15 mouse cellular contexts compared by ENCODE assay signal in the genomic region with DNA sequence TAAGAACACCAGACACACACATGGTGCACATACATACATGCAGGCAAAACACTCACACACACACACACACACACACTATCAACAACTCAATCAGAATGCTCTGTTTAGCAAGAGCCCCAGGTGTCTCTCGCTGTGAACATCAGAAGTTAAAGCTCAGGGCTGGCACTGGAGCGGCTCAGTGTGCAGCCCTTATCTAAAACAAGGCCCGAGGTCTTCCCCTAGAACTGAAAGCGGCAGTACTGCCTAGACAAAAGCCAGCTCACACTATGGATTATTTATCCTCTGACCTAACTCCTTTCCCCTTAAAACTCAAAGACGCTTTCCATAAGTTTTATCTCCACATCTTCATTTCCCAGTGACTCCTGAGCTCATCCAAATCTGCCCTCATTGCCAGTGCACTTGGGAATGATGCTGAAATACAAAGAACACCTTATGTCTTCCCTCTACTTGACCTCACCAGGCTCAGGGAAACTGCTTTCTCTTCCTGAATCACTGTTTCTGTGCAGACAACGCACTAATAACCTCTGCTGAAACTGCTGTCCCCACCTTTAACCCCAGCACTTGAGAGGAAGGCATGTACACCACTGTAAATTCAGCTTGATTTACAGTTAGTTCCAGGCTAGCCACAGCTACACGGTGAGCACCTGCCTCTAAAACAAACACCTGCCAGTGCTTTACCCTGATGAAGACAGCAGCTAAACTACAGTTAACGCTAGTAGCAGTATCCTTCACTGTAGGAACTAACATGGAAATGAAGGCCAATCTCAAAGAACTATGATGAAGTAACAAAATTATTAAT. TPM values are rescaled to one million over a fixed set of nuclear protein-coding genes. Genes with fewer than 3 reads are reported as not detected.
A peak's percentile ranks its signal among the peaks of the same experiment; 100 is the strongest.
DNase-seq lines count a peak whose midpoint lies in the region; ATAC-seq and TF ChIP-seq lines count a peak whose summit lies in the region.
"Had no signal": no experiment of that assay in that cellular context is flagged by ENCODE, and none has a peak within 500 bp of the region (broad histone marks: within the 10 kb centered on the region; RNA-seq: fewer than 3 reads in every experiment).

No protein-coding gene starts in this region.

- H3K4me1 ChIP-seq in liver, adult 2 months (ENCODE audit: control insufficient read depth, insufficient read depth, low read length), result peaks cover 29% of the 10 kb centered on the region
- peaks cover 11% of the 10 kb centered on the region; the same call in 1 of the 2 replicates for H3K4me1 ChIP-seq in intestine, embryonic 16.5 days (ENCODE audit: control insufficient read depth, insufficient read depth, low read length)
- H3K4me1 ChIP-seq in liver, embryonic 14.5 days (replicated peaks; ENCODE audit: control insufficient read depth in 2 of 2, insufficient read depth in 2 of 2, low read length in 1 of 2), result peaks cover 36 to 41% of the 10 kb centered on the region in 2 experiments
- H3K4me1 ChIP-seq in hindbrain, postnatal 0 days (ENCODE audit: insufficient read depth, low read length), result no peaks in the 10 kb centered on the region

- 0 out of 2 replicates have a peak overlapping the region, but pooled peaks have one; percentile 24 for H3K27ac ChIP-seq in liver, adult 2 months (replicated peaks; ENCODE audit: insufficient read depth, low read depth, low read length)
- H3K27ac ChIP-seq in intestine, embryonic 16.5 days (ENCODE audit: low read length), result 0 out of 2 replicates have a peak overlapping the region, but pooled peaks have one; percentile 9
- no peak overlapping the region for H3K27ac ChIP-seq in liver, embryonic 14.5 days
- no peak overlapping the region for H3K27ac ChIP-seq in hindbrain, postnatal 0 days
- H3K27ac ChIP-seq: forebrain, embryonic 13.5 days; neural tube, embryonic 13.5 days had no signal

- H3K4me3 ChIP-seq in liver, adult 2 months (ENCODE audit: insufficient read depth, low read depth, low read length), result no peak overlapping the region
- H3K4me3 ChIP-seq in intestine, embryonic 16.5 days (ENCODE audit: low read length), result no peak overlapping the region
- no peak overlapping the region for H3K4me3 ChIP-seq in liver, embryonic 14.5 days (ENCODE audit: insufficient read depth in 1 of 2, low read depth in 2 of 2, low read length in 2 of 2)
- H3K4me3 ChIP-seq in hindbrain, postnatal 0 days (ENCODE audit: low read length), result no peak overlapping the region
- H3K4me3 ChIP-seq: forebrain, embryonic 13.5 days; neural tube, embryonic 13.5 days had no signal

- H3K9me3 ChIP-seq in intestine, embryonic 16.5 days (ENCODE audit: control insufficient read depth, low read length), result no peaks in the 10 kb centered on the region
- H3K9me3 ChIP-seq in liver, embryonic 14.5 days (ENCODE audit: control insufficient read depth, low read length), result no peaks in the 10 kb centered on the region
- H3K9me3 ChIP-seq in hindbrain, postnatal 0 days (ENCODE audit: low read length), result no peaks in the 10 kb centered on the region
- H3K9me3 ChIP-seq: forebrain, embryonic 13.5 days; neural tube, embryonic 13.5 days had no signal

- H3K79me2 ChIP-seq in liver, adult 2 months (ENCODE audit: control insufficient read depth, insufficient read depth, low read length), result peaks cover 46% of the 10 kb centered on the region

- TF ChIP-seq CTCF in liver, adult 2 months (IDR thresholded peaks at IDR 0.05; ENCODE audit: low read depth, low read length), result no peak
- TF ChIP-seq CTCF in liver, embryonic 14.5 days (IDR thresholded peaks at IDR 0.05; ENCODE audit: low read depth), result no peak
- no peak for TF ChIP-seq CTCF in hindbrain, postnatal 0 days (IDR thresholded peaks at IDR 0.05; ENCODE audit: low read depth)

- H3K27me3 ChIP-seq in liver, adult 2 months (ENCODE audit: control insufficient read depth, insufficient read depth, low read length), result no peaks in the 10 kb centered on the region
- no peaks in the 10 kb centered on the region for H3K27me3 ChIP-seq in intestine, embryonic 16.5 days (replicated peaks; ENCODE audit: control insufficient read depth, insufficient read depth, low read length)
- no peaks in the 10 kb centered on the region for H3K27me3 ChIP-seq in liver, embryonic 14.5 days (ENCODE audit: control insufficient read depth, insufficient read depth, low read length)
- H3K27me3 ChIP-seq in hindbrain, postnatal 0 days (ENCODE audit: insufficient read depth, low read length), result no peaks in the 10 kb centered on the region
- H3K27me3 ChIP-seq: forebrain, embryonic 13.5 days; neural tube, embryonic 13.5 days had no signal

- peaks cover 33% of the 10 kb centered on the region for H3K36me3 ChIP-seq in liver, adult 2 months (ENCODE audit: control insufficient read depth, insufficient read depth, low read length)
- 0 out of 2 replicates have a peak, but pooled peaks cover 3% of the 10 kb centered on the region for H3K36me3 ChIP-seq in intestine, embryonic 16.5 days (ENCODE audit: control insufficient read depth, insufficient read depth, low read length)
- peaks cover 22% of the 10 kb centered on the region for H3K36me3 ChIP-seq in liver, embryonic 14.5 days (replicated peaks; ENCODE audit: control insufficient read depth, insufficient read depth, low read depth)
- no peaks in the 10 kb centered on the region for H3K36me3 ChIP-seq in hindbrain, postnatal 0 days (ENCODE audit: insufficient read depth, low read length)

- DNase-seq in liver, adult 2 months (ENCODE audit: extremely low read depth, low read depth, low spot score), result no peak
- DNase-seq in liver, result no peak
- DNase-seq in liver, embryonic 14.5 days (ENCODE audit: low read depth in 3 of 3, low spot score in 3 of 3), result no peak
- no peak for DNase-seq in kidney, adult 8-10 months
- DNase-seq in hindbrain, postnatal 0 days (ENCODE audit: low spot score), result no peak
- DNase-seq in right cerebral cortex, adult 2 months (ENCODE audit: low spot score in 2 of 2), result no peak
- DNase-seq: adrenal gland, adult 8-10 months; cerebellum, adult 8-10 months; gastrocnemius, postnatal 14 days; kidney, postnatal 4 days had no signal

- no peak for TF ChIP-seq EP300 in liver, embryonic 14.5 days (IDR thresholded peaks at IDR 0.05; ENCODE audit: low read depth)

- H3K9ac ChIP-seq in liver, adult 2 months (ENCODE audit: low read depth, low read length), result peak overlapping the region; percentile 51
- H3K9ac ChIP-seq in intestine, embryonic 16.5 days (ENCODE audit: low read depth, low read length), result no peak overlapping the region
- H3K9ac ChIP-seq in liver, embryonic 14.5 days (replicated peaks), result no peak overlapping the region
- H3K9ac ChIP-seq in hindbrain, postnatal 0 days (replicated peaks; ENCODE audit: low read length), result no peak overlapping the region
- H3K9ac ChIP-seq: forebrain, embryonic 13.5 days; neural tube, embryonic 13.5 days had no signal

- ATAC-seq in intestine, embryonic 16.5 days, result peak; percentile 56
- ATAC-seq in liver, embryonic 14.5 days (ENCODE audit: insufficient read depth), result no peak
- ATAC-seq in megakaryocyte-erythroid progenitor cell, adult 5-6 weeks (replicated peaks; ENCODE audit: low FRiP score, low TSS enrichment, poor library complexity, severe bottlenecking), result peak; percentile 62
- no peak for ATAC-seq in hindbrain, postnatal 0 days
- ATAC-seq: forebrain, embryonic 13.5 days; lung, postnatal 0 days had no signal

- 40% methylated on average over 8 of the region's 8 CpGs for WGBS in liver, adult 2 months
- WGBS in intestine, embryonic 16.5 days, result 46% methylated on average over 8 of the region's 8 CpGs
- 43% methylated on average over 8 of the region's 8 CpGs for WGBS in liver, embryonic 14.5 days (ENCODE audit: insufficient replicate concordance)
- WGBS in hindbrain, postnatal 0 days, result 81% methylated on average over 8 of the region's 8 CpGs

- H3K4me2 ChIP-seq in intestine, embryonic 16.5 days (ENCODE audit: low read depth, low read length), result no peak overlapping the region
- H3K4me2 ChIP-seq in liver, embryonic 14.5 days (ENCODE audit: low read depth), result peak overlapping the region; percentile 14; the same call in 1 of the 2 replicates
- no peak overlapping the region for H3K4me2 ChIP-seq in hindbrain, postnatal 0 days (ENCODE audit: low read depth, low read length)
- H3K4me2 ChIP-seq: forebrain, embryonic 13.5 days; neural tube, embryonic 13.5 days had no signal

- no peak for TF ChIP-seq POLR2A in liver, adult 2 months (IDR thresholded peaks at IDR 0.05; ENCODE audit: extremely low read depth, insufficient read depth, low read length)

RNA-seq across cellular contexts. Expression of a gene that starts 11.3 kb away (rescaled TPM):
- 96.1 and 102 TPM in 2 replicates for total RNA-seq in liver, adult 2 months (2014; rRNA removed)
- 12.1 and 15.1 TPM in 2 replicates for polyA plus RNA-seq in liver, adult 2 months (2012; rRNA removed)
- polyA plus RNA-seq in intestine, embryonic 16.5 days (2015; fragmentation: Nextera tagmentation; extraction: Ambion mirVana), result 25.6 and 26.8 TPM in 2 replicates
- 17.9 and 22.3 TPM in 2 replicates for polyA plus RNA-seq in liver, embryonic 14.5 days (2012; rRNA removed)
- polyA plus RNA-seq in liver, embryonic 14.5 days (2014; fragmentation: Nextera tagmentation; extraction: Ambion mirVana), result 22.1 and 25.2 TPM in 2 replicates
- total RNA-seq in megakaryocyte-erythroid progenitor cell, adult 5-6 weeks (2014; fragmentation: Nextera tagmentation), result 87.4 and 132 TPM in 2 replicates
- 186 and 187 TPM in 2 replicates for total RNA-seq in megakaryocyte-erythroid progenitor cell, adult 5-6 weeks (2017)
- total RNA-seq in hindbrain, postnatal 0 days (2014; rRNA removed), result 67.1 and 68.5 TPM in 2 replicates
- 28.0 and 28.4 TPM in 2 replicates for polyA plus RNA-seq in hindbrain, postnatal 0 days (2015; fragmentation: Nextera tagmentation; extraction: Ambion mirVana)

Comparison
In these comparisons a context has a peak if more than half of its experiments do, and no peak if none do; other contexts are left out.
1. H3K27ac ChIP-seq: peak in liver, adult 2 months (single experiment) and intestine, embryonic 16.5 days (single experiment); none in liver, embryonic 14.5 days (single experiment) and hindbrain, postnatal 0 days (single experiment).
2. ATAC-seq: peak in intestine, embryonic 16.5 days (single experiment) and megakaryocyte-erythroid progenitor cell, adult 5-6 weeks (single experiment); none in liver, embryonic 14.5 days (single experiment) and hindbrain, postnatal 0 days (single experiment).